Mouse (Mus musculus) liver, adult 2 months (tissue): ENCODE measurements around the gene Kif26b. TPM values are rescaled to one million over a fixed set of nuclear protein-coding genes. Genes with fewer than 3 reads are reported as not detected.

Source experiments
- DNase-seq: peaks from one replicate; pipeline ENCODE4 v3.0.0-alpha.2; 2011; ENCODE audit warnings: low read depth, low spot score; ENCODE audit errors: extremely low read depth
- H3K27ac ChIP-seq: fragments of 200-500 bp; replicated peaks from 2 replicates; pipeline ENCODE4 v1.5.1; 2012; ENCODE audit warnings: low read depth, mild to moderate bottlenecking, control low read depth, inconsistent platforms, low read length; ENCODE audit not compliant: insufficient read depth
- H3K27me3 ChIP-seq: fragments of 200-500 bp; 2 replicates; pipeline ENCODE4 v1.6.1; 2012; ENCODE audit warnings: mild to moderate bottlenecking, moderate library complexity, low read length, inconsistent platforms; ENCODE audit not compliant: control insufficient read depth, insufficient read depth
- H3K36me3 ChIP-seq: fragments of 200-500 bp; 2 replicates; pipeline ENCODE4 v1.6.1; 2012; ENCODE audit warnings: low read length, inconsistent platforms; ENCODE audit not compliant: control insufficient read depth, insufficient read depth
- H3K4me1 ChIP-seq: fragments of 200-500 bp; 2 replicates; pipeline ENCODE4 v1.6.1; 2011; ENCODE audit warnings: low read length; ENCODE audit not compliant: control insufficient read depth, insufficient read depth
- H3K4me3 ChIP-seq: fragments of 200-500 bp; 2 replicates; pipeline ENCODE4 v1.5.1; 2011; ENCODE audit warnings: low read depth, mild to moderate bottlenecking, control low read depth, low read length, moderate library complexity; ENCODE audit not compliant: insufficient read depth
- H3K79me2 ChIP-seq: fragments of 200-500 bp; 2 replicates; pipeline ENCODE4 v1.6.1; 2012; ENCODE audit warnings: inconsistent platforms, mild to moderate bottlenecking, low read length, moderate library complexity; ENCODE audit not compliant: control insufficient read depth, insufficient read depth
- H3K9ac ChIP-seq: fragments of 200-500 bp; 2 replicates; pipeline ENCODE4 v1.6.1; 2012; ENCODE audit warnings: low read depth, mild to moderate bottlenecking, control low read depth, inconsistent platforms, low read length
- CTCF ChIP-seq: fragments of 200-500 bp; IDR thresholded peaks from 2 replicates; pipeline ENCODE4 v1.5.1; 2011; ENCODE audit warnings: low read depth, low read length, control low read depth
- POLR2A ChIP-seq: fragments of 200-500 bp; IDR thresholded peaks from 2 replicates; pipeline ENCODE4 v1.6.1; 2011; ENCODE audit warnings: low read length, control low read depth; ENCODE audit not compliant: insufficient read depth; ENCODE audit errors: extremely low read depth
- WGBS: fragments of 180-500 bp; shearing (Covaris S2); methylation state at CpG from one replicate; pipeline ENCODE4 v1.1.7; 2018; 5-methylcytosine and 5-hydroxymethylcytosine counted together
- polyA plus RNA-seq: library from polyadenylated mRNA; depleted of rRNA; stranded (reverse); fragments of >200 nt; gene quantifications from 2 replicates; pipeline ENCODE4 v1.2.3, GENCODE M21; 2012
- total RNA-seq: library from RNA; depleted of rRNA; stranded (reverse); fragments of >200 nt; gene quantifications from 2 replicates; pipeline ENCODE4 v1.2.3, GENCODE M21; 2014

Gene Kif26b
- total and polyA plus RNA-seq, 2 experiments, result 0.10 to 0.28 TPM

- no peak for DNase-seq
- Histone ChIP-seq H3K4me3 (no peak overlapping the region), H3K79me2 (no peaks in the 10 kb centered on the region), H3K4me1 (no peaks in the 10 kb centered on the region), H3K9ac (no peak overlapping the region), H3K36me3 (no peaks in the 10 kb centered on the region), H3K27ac (no peak overlapping the region), H3K27me3 (no peaks in the 10 kb centered on the region)
- 61% methylated on average over 7 of the region's 7 CpGs for WGBS
- TF ChIP-seq CTCF (no peak), POLR2A (no peak)
Observed at GRCm38 (mm10) chr1:178744526-178744925, 215.6 kb downstream of the Kif26b start.

GRCm38 (mm10) chr1:178744961-178745360 is 216.0 kb downstream of the Kif26b start:
- no peak overlapping the region for H3K27ac ChIP-seq
- DNase-seq, result no peak
- TF ChIP-seq POLR2A (no peak), CTCF (no peak)
- no peak overlapping the region for H3K9ac ChIP-seq
- no peaks in the 10 kb centered on the region for H3K79me2 ChIP-seq
- 80% methylated on average over 6 of the region's 6 CpGs for WGBS
- no peaks in the 10 kb centered on the region for H3K4me1 ChIP-seq
- H3K4me3 ChIP-seq, result no peak overlapping the region
- no peaks in the 10 kb centered on the region for H3K27me3 ChIP-seq
- no peaks in the 10 kb centered on the region for H3K36me3 ChIP-seq

- H3K79me2 ChIP-seq, result no peaks in the 10 kb centered on the region
Observed at GRCm38 (mm10) chr1:178745471-178745870, 216.5 kb downstream of the Kif26b start.

GRCm38 (mm10) chr1:178747279-178748221 is 218.6 kb downstream of the Kif26b start:
- no peak overlapping the region for H3K27ac ChIP-seq

More at GRCm38 (mm10) chr1:178745471-178745870, 216.5 kb downstream of the Kif26b start:
- no peaks in the 10 kb centered on the region for H3K27me3 ChIP-seq
- TF ChIP-seq POLR2A (no peak), CTCF (no peak)
- no peaks in the 10 kb centered on the region for H3K4me1 ChIP-seq
- no peak overlapping the region for H3K27ac ChIP-seq
- 76% methylated on average over 6 of the region's 6 CpGs for WGBS
- no peaks in the 10 kb centered on the region for H3K36me3 ChIP-seq
- DNase-seq, result no peak
- no peak overlapping the region for H3K9ac ChIP-seq
- H3K4me3 ChIP-seq, result no peak overlapping the region

GRCm38 (mm10) chr1:178748222-178748600 is 219.3 kb downstream of the Kif26b start:
- TF ChIP-seq POLR2A (no peak), CTCF (no peak)
- no peak overlapping the region for H3K4me3 ChIP-seq
- H3K79me2 ChIP-seq, result no peaks in the 10 kb centered on the region
- no peak overlapping the region for H3K9ac ChIP-seq
- DNase-seq, result no peak
- WGBS, result 87% methylated on average over 7 of the region's 7 CpGs
- no peak overlapping the region for H3K27ac ChIP-seq
- H3K4me1 ChIP-seq, result no peaks in the 10 kb centered on the region
- no peaks in the 10 kb centered on the region for H3K36me3 ChIP-seq
- H3K27me3 ChIP-seq, result no peaks in the 10 kb centered on the region

More at GRCm38 (mm10) chr1:178747279-178748221, 218.6 kb downstream of the Kif26b start:
- no peaks in the 10 kb centered on the region for H3K27me3 ChIP-seq
- H3K4me1 ChIP-seq, result no peaks in the 10 kb centered on the region
- H3K9ac ChIP-seq, result no peak overlapping the region
- no peaks in the 10 kb centered on the region for H3K79me2 ChIP-seq
- no peak for DNase-seq
- H3K36me3 ChIP-seq, result no peaks in the 10 kb centered on the region
- 86% methylated on average over 13 of the region's 13 CpGs for WGBS
- no peak overlapping the region for H3K4me3 ChIP-seq
- no peak for TF ChIP-seq CTCF
- no peak for TF ChIP-seq POLR2A

GRCm38 (mm10) chr1:178748617-178749016 is 219.7 kb downstream of the Kif26b start:
- Histone ChIP-seq H3K79me2 (no peaks in the 10 kb centered on the region), H3K9ac (no peak overlapping the region), H3K36me3 (no peaks in the 10 kb centered on the region), H3K4me3 (no peak overlapping the region), H3K27ac (no peak overlapping the region), H3K4me1 (no peaks in the 10 kb centered on the region), H3K27me3 (no peaks in the 10 kb centered on the region)
- no peak for DNase-seq
- WGBS, result 91% methylated on average over 1 of the region's 1 CpGs
- no peak for TF ChIP-seq POLR2A
- no peak for TF ChIP-seq CTCF
